Mouse (Mus musculus) T-helper 1 cell (primary cell): ENCODE results near the gene Evi2b.

ENCODE experiments used
- in situ Hi-C: fragments of 300-600 bp; cut with MboI, MseI; formaldehyde crosslinking; loops from one replicate; pipeline ENCODE4 v1.15.1; 2025; ENCODE audit warnings: high pct_unique_total_duplicates

Evi2b gene

GRCm38 (mm10) chr11:79523560-79524309 lies at the start of gene Evi2b:
TSS of gene Evi2b (minus strand) at chr11:79523762.
- in situ Hi-C loops: no loop called here

GRCm38 (mm10) chr11:79570319-79570718 lies 46.8 kb upstream of the Evi2b start:
- in situ Hi-C loops: no loop called here

- in situ Hi-C loops: no loop called here
Observed at GRCm38 (mm10) chr11:79568197-79568911, 44.8 kb upstream of the Evi2b start.

- in situ Hi-C loops: no loop called here
Observed at GRCm38 (mm10) chr11:79566947-79567346, 43.4 kb upstream of the Evi2b start.

GRCm38 (mm10) chr11:79563493-79563892 lies 39.9 kb upstream of the Evi2b start:
- in situ Hi-C loops: no loop called here

GRCm38 (mm10) chr11:79560536-79560935 lies 37.0 kb upstream of the Evi2b start:
- in situ Hi-C loops: no loop called here

- in situ Hi-C loops: loop anchor here (5.0 kb wide), 1 partner anchor 80 kb away; no protein-coding TSS in a partner anchor
Observed at GRCm38 (mm10) chr11:79552622-79553021, 29.1 kb upstream of the Evi2b start.

GRCm38 (mm10) chr11:79536293-79536692 lies 12.7 kb upstream of the Evi2b start:
- in situ Hi-C loops: no loop called here

- in situ Hi-C loops: no loop called here
Observed at GRCm38 (mm10) chr11:79535554-79535953, 12.0 kb upstream of the Evi2b start.

- in situ Hi-C loops: no loop called here
Observed at GRCm38 (mm10) chr11:79533950-79534690, 10.6 kb upstream of the Evi2b start.

- in situ Hi-C loops: no loop called here
Observed at GRCm38 (mm10) chr11:79533311-79533710, 9.7 kb upstream of the Evi2b start.

GRCm38 (mm10) chr11:79531485-79531884 lies 7.9 kb upstream of the Evi2b start:
- in situ Hi-C loops: no loop called here

- in situ Hi-C loops: no loop called here
Observed at GRCm38 (mm10) chr11:79530774-79531173, 7.2 kb upstream of the Evi2b start.

GRCm38 (mm10) chr11:79530333-79530761 lies 6.8 kb upstream of the Evi2b start, which contains the start of the genes Evi2 and Evi2a:
TSS of gene Evi2 (minus strand) at chr11:79530589.
TSS of gene Evi2a (minus strand) at chr11:79530609.
- in situ Hi-C loops: no loop called here

GRCm38 (mm10) chr11:79529736-79530135 lies 6.2 kb upstream of the Evi2b start:
- in situ Hi-C loops: no loop called here

- in situ Hi-C loops: no loop called here
Observed at GRCm38 (mm10) chr11:79529226-79529625, 5.7 kb upstream of the Evi2b start.

GRCm38 (mm10) chr11:79528601-79529000 lies 5.0 kb upstream of the Evi2b start:
- in situ Hi-C loops: no loop called here

- in situ Hi-C loops: no loop called here
Observed at GRCm38 (mm10) chr11:79527739-79528384, 4.3 kb upstream of the Evi2b start.

GRCm38 (mm10) chr11:79527015-79527738 lies 3.6 kb upstream of the Evi2b start:
- in situ Hi-C loops: no loop called here

- in situ Hi-C loops: no loop called here
Observed at GRCm38 (mm10) chr11:79526549-79526948, 3.0 kb upstream of the Evi2b start.

GRCm38 (mm10) chr11:79524310-79524575 lies 681 bp upstream of the Evi2b start:
- in situ Hi-C loops: no loop called here
